Mouse (Mus musculus) heart, embryonic 13.5 days (tissue): ENCODE measurements around the gene Mgat2. TPM values are rescaled to one million over a fixed set of nuclear protein-coding genes. Genes with fewer than 3 reads are reported as not detected.
A peak's percentile ranks its signal among the peaks of the same experiment; 100 is the strongest.

Experiments used
- ATAC-seq: fragments of 200-750 bp; cut with Nextera tagmentation; 2 replicates; pipeline ENCODE4 v1.8.0; 2017; ENCODE audit warnings: moderate TSS enrichment; ENCODE audit not compliant: insufficient number of reproducible peaks, low FRiP score, low TSS enrichment; ENCODE audit errors: extremely low read depth
- H3K27ac ChIP-seq: fragments of 300-500 bp; sonication (generic); replicated peaks from 2 replicates; pipeline ENCODE4 v1.5.1; 2015; ENCODE audit warnings: moderate library complexity, mild to moderate bottlenecking, inconsistent platforms
- H3K27me3 ChIP-seq: fragments of 300-500 bp; sonication (generic); replicated peaks from 2 replicates; pipeline ENCODE4 v1.6.1; 2015; ENCODE audit warnings: mild to moderate bottlenecking, inconsistent platforms
- H3K36me3 ChIP-seq: fragments of 300-500 bp; sonication (generic); 2 replicates; pipeline ENCODE4 v1.6.1; 2015; ENCODE audit warnings: mild to moderate bottlenecking, inconsistent platforms
- H3K4me1 ChIP-seq: fragments of 300-500 bp; sonication (generic); 2 replicates; pipeline ENCODE4 v1.6.1; 2015; ENCODE audit warnings: inconsistent platforms
- H3K4me2 ChIP-seq: fragments of 300-500 bp; sonication (generic); 2 replicates; pipeline ENCODE4 v1.6.1; 2015; ENCODE audit warnings: inconsistent platforms, mild to moderate bottlenecking, moderate library complexity
- H3K4me3 ChIP-seq: fragments of 300-500 bp; sonication (generic); 2 replicates; pipeline ENCODE4 v1.5.1; 2015; ENCODE audit warnings: moderate library complexity, mild to moderate bottlenecking, inconsistent platforms
- H3K9ac ChIP-seq: fragments of 300-500 bp; sonication (generic); 2 replicates; pipeline ENCODE4 v1.6.1; 2015; ENCODE audit warnings: inconsistent platforms, mild to moderate bottlenecking, moderate library complexity
- H3K9me3 ChIP-seq: fragments of 300-500 bp; sonication (generic); 2 replicates; pipeline ENCODE4 v1.6.1; 2016; ENCODE audit warnings: inconsistent platforms
- WGBS: fragments of 180-500 bp; shearing (Covaris S2); methylation state at CpG from one replicate; pipeline ENCODE4 v1.1.7; 2015; ENCODE audit warnings: mixed read lengths; 5-methylcytosine and 5-hydroxymethylcytosine counted together
- polyA plus RNA-seq: library from polyadenylated mRNA; unstranded; fragments of >200 nt; fragmentation: Nextera tagmentation; extraction: Ambion mirVana; gene quantifications from 2 replicates; pipeline ENCODE4 v1.2.1, GENCODE M21; 2015

The Mgat2 gene
- polyA plus RNA-seq, 1 experiment from 2014 or later, result 36.5 TPM

- no peak overlapping the region for H3K4me3 ChIP-seq
- no peak overlapping the region for H3K27ac ChIP-seq
- no peak for ATAC-seq
- peaks cover 30% of the 10 kb centered on the region for H3K36me3 ChIP-seq
- no peaks in the 10 kb centered on the region for H3K27me3 ChIP-seq
- H3K4me1 ChIP-seq, result peaks cover 19% of the 10 kb centered on the region
- no peak overlapping the region for H3K4me2 ChIP-seq
- no peaks in the 10 kb centered on the region for H3K9me3 ChIP-seq
- WGBS, result 90% methylated on average over 4 of the region's 4 CpGs
- H3K9ac ChIP-seq, result no peak overlapping the region
These were observed 2.2 kb upstream of the Mgat2 start for GRCm38 (mm10) chr12:69181800-69182199.

- Histone ChIP-seq H3K9ac (peak overlapping the region; percentile 94), H3K4me3 (peak overlapping the region; percentile 84), H3K4me2 (peak overlapping the region; percentile 90), H3K36me3 (peaks cover 42% of the 10 kb centered on the region), H3K27me3 (no peaks in the 10 kb centered on the region), H3K4me1 (peaks cover 25% of the 10 kb centered on the region), H3K27ac (peak overlapping the region; percentile 91), H3K9me3 (no peaks in the 10 kb centered on the region)
- WGBS, result 2% methylated on average over 86 of the region's 86 CpGs
- peak; percentile 53 for ATAC-seq
These were observed 662 bp downstream of the Mgat2 start for GRCm38 (mm10) chr12:69184342-69185295.

- peak overlapping the region; percentile 84 for H3K4me3 ChIP-seq
- no peaks in the 10 kb centered on the region for H3K27me3 ChIP-seq
- H3K9ac ChIP-seq, result peak overlapping the region; percentile 94
- H3K36me3 ChIP-seq, result peaks cover 49% of the 10 kb centered on the region
- H3K4me1 ChIP-seq, result peaks cover 25% of the 10 kb centered on the region
- 67% methylated on average over 7 of the region's 7 CpGs for WGBS
- ATAC-seq, result no peak
- H3K27ac ChIP-seq, result peak overlapping the region; percentile 91; the same call in 1 of the 2 replicates
- H3K4me2 ChIP-seq, result peak overlapping the region; percentile 90
- H3K9me3 ChIP-seq, result no peaks in the 10 kb centered on the region
These were observed 1.4 kb downstream of the Mgat2 start for GRCm38 (mm10) chr12:69185371-69185770.

- ATAC-seq, result no peak
- 68% methylated on average over 5 of the region's 5 CpGs for WGBS
- Histone ChIP-seq H3K4me1 (peaks cover 25% of the 10 kb centered on the region), H3K9ac (peak overlapping the region; percentile 47; the same call in 1 of the 2 replicates), H3K9me3 (no peaks in the 10 kb centered on the region), H3K4me2 (peak overlapping the region; percentile 36), H3K27me3 (no peaks in the 10 kb centered on the region), H3K27ac (no peak overlapping the region), H3K36me3 (peaks cover 51% of the 10 kb centered on the region), H3K4me3 (0 out of 2 replicates have a peak overlapping the region, but pooled peaks have one; percentile 1)
These were observed 3.0 kb downstream of the Mgat2 start for GRCm38 (mm10) chr12:69186811-69187471.

- Histone ChIP-seq H3K9me3 (no peaks in the 10 kb centered on the region), H3K4me1 (peaks cover 17% of the 10 kb centered on the region), H3K36me3 (peaks cover 61% of the 10 kb centered on the region), H3K4me3 (no peak overlapping the region), H3K27ac (peak overlapping the region; percentile 50), H3K4me2 (no peak overlapping the region), H3K27me3 (no peaks in the 10 kb centered on the region), H3K9ac (no peak overlapping the region)
- 68% methylated on average over 9 of the region's 9 CpGs for WGBS
- no peak for ATAC-seq
These were observed 6.1 kb downstream of the Mgat2 start for GRCm38 (mm10) chr12:69190074-69190473.

- H3K9ac ChIP-seq, result no peak overlapping the region
- WGBS, result 98% methylated on average over 1 of the region's 1 CpGs
- H3K27me3 ChIP-seq, result no peaks in the 10 kb centered on the region
- H3K27ac ChIP-seq, result peak overlapping the region; percentile 50; the same call in 1 of the 2 replicates
- H3K36me3 ChIP-seq, result peaks cover 60% of the 10 kb centered on the region
- H3K4me3 ChIP-seq, result no peak overlapping the region
- no peak for ATAC-seq
- H3K4me1 ChIP-seq, result peaks cover 16% of the 10 kb centered on the region
- H3K4me2 ChIP-seq, result no peak overlapping the region
- no peaks in the 10 kb centered on the region for H3K9me3 ChIP-seq
These were observed 6.6 kb downstream of the Mgat2 start for GRCm38 (mm10) chr12:69190522-69190921.

GRCm38 (mm10) chr12:69191396-69191795, 7.4 kb downstream of the Mgat2 start:
- H3K27ac ChIP-seq, result no peak overlapping the region
- H3K4me2 ChIP-seq, result no peak overlapping the region
- no peak for ATAC-seq
- H3K4me1 ChIP-seq, result peaks cover 20% of the 10 kb centered on the region
- no peaks in the 10 kb centered on the region for H3K9me3 ChIP-seq
- H3K27me3 ChIP-seq, result no peaks in the 10 kb centered on the region
- 84% methylated on average over 5 of the region's 5 CpGs for WGBS
- H3K4me3 ChIP-seq, result no peak overlapping the region
- no peak overlapping the region for H3K9ac ChIP-seq
- H3K36me3 ChIP-seq, result peaks cover 58% of the 10 kb centered on the region

GRCm38 (mm10) chr12:69192637-69193036, 8.7 kb downstream of the Mgat2 start:
- H3K27ac ChIP-seq, result no peak overlapping the region
- ATAC-seq, result no peak
- peaks cover 11% of the 10 kb centered on the region for H3K4me1 ChIP-seq
- H3K4me2 ChIP-seq, result no peak overlapping the region
- 90% methylated on average over 2 of the region's 2 CpGs for WGBS
- H3K27me3 ChIP-seq, result no peaks in the 10 kb centered on the region
- H3K4me3 ChIP-seq, result no peak overlapping the region
- H3K36me3 ChIP-seq, result peaks cover 50% of the 10 kb centered on the region
- H3K9me3 ChIP-seq, result no peaks in the 10 kb centered on the region
- no peak overlapping the region for H3K9ac ChIP-seq

- Histone ChIP-seq H3K27me3 (no peaks in the 10 kb centered on the region), H3K9ac (peak within 1 kb of the TSS; percentile 87), H3K9me3 (no peaks in the 10 kb centered on the region), H3K4me3 (peak within 1 kb of the TSS; percentile 97), H3K4me2 (peak within 1 kb of the TSS; percentile 97), H3K4me1 (peaks cover 28% of the 10 kb centered on the region), H3K27ac (peak within 1 kb of the TSS; percentile 91), H3K36me3 (peaks cover 41% of the 10 kb centered on the region)
- ATAC-seq, result peak; percentile 58
- WGBS, result under 1% methylated on average over 75 of the region's 75 CpGs
These were observed 12.8 kb downstream of the Mgat2 start, which contains the start of gene Gm49383 for GRCm38 (mm10) chr12:69196444-69197377. Gene Gm49383, minus strand, starts transcription at chr12:69197104.

- ATAC-seq, result peak; percentile 69
These were observed 13.6 kb downstream of the Mgat2 start for GRCm38 (mm10) chr12:69197378-69198163.

More at GRCm38 (mm10) chr12:69197378-69198163, 13.6 kb downstream of the Mgat2 start:
- H3K9ac ChIP-seq, result peak overlapping the region; percentile 87
- H3K4me1 ChIP-seq, result peaks cover 28% of the 10 kb centered on the region
- peak overlapping the region; percentile 97 for H3K4me3 ChIP-seq
- peak overlapping the region; percentile 91 for H3K27ac ChIP-seq
- H3K27me3 ChIP-seq, result no peaks in the 10 kb centered on the region
- H3K9me3 ChIP-seq, result no peaks in the 10 kb centered on the region
- WGBS, result under 1% methylated on average over 94 of the region's 94 CpGs
- peaks cover 43% of the 10 kb centered on the region for H3K36me3 ChIP-seq
- H3K4me2 ChIP-seq, result peak overlapping the region; percentile 97
